9 mouse cellular contexts compared by ENCODE assay signal in the genomic region with DNA sequence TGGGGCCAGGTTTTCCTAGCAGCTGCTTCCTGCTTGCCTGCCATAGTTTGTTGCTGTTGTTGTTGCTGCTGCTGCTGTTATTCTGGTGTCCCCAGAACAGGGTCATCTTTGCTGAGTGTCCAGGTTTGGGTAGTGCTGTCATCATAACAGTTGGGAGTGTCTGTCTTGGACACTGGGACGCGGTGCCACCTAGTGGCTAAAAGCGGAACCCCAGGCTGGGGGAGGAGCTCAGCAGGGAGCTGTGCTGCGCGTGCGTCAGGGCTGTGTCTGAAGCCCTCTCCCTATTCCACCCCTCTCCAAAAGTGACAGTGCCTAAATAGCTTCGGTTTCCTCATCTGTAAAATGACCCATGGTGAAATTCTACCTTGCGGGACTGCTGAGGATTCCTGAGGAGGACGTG. TPM values are rescaled to one million over a fixed set of nuclear protein-coding genes. Genes with fewer than 3 reads are reported as not detected.
DNase-seq lines count a peak whose midpoint lies in the region; ATAC-seq and TF ChIP-seq lines count a peak whose summit lies in the region.
"Had no signal": no experiment of that assay in that cellular context is flagged by ENCODE, and none has a peak within 500 bp of the region (broad histone marks: within the 10 kb centered on the region; RNA-seq: fewer than 3 reads in every experiment).

No protein-coding gene starts in this region.

- H3K4me1 ChIP-seq in G1E (ENCODE audit: insufficient read depth, low read depth, low read length): peaks cover 44% of the 10 kb centered on the region
- peaks cover 14% of the 10 kb centered on the region for H3K4me1 ChIP-seq in forebrain, postnatal 0 days (ENCODE audit: insufficient read depth)
- H3K4me1 ChIP-seq in lung, adult 2 months (ENCODE audit: control insufficient read depth, insufficient read depth, low read length): peaks cover 4% of the 10 kb centered on the region
- peaks cover 29% of the 10 kb centered on the region for H3K4me1 ChIP-seq in neural tube, embryonic 15.5 days

- no peaks in the 10 kb centered on the region for H3K9me3 ChIP-seq in G1E (replicated peaks)
- no peaks in the 10 kb centered on the region for H3K9me3 ChIP-seq in forebrain, postnatal 0 days (ENCODE audit: low read length)
- no peaks in the 10 kb centered on the region for H3K9me3 ChIP-seq in neural tube, embryonic 15.5 days (replicated peaks)

- 10% methylated on average over 9 of the region's 9 CpGs for WGBS in forebrain, postnatal 0 days
- 10% methylated on average over 9 of the region's 9 CpGs for WGBS in lung, adult 2 months
- 16% methylated on average over 9 of the region's 9 CpGs for WGBS in neural tube, embryonic 15.5 days

- peak; percentile 77 for ATAC-seq in G1E (ENCODE audit: extremely low read depth, insufficient number of reproducible peaks, low FRiP score, poor library complexity, severe bottlenecking)
- peak; percentile 70 for ATAC-seq in forebrain, postnatal 0 days
- ATAC-seq in neural tube, embryonic 15.5 days (ENCODE audit: low FRiP score): peak; percentile 53

- DNase-seq in G1E (ENCODE audit: low spot score): peak; percentile 75
- peak; percentile 94 to 99 for DNase-seq in cerebellum, adult 18-20 months
- peak; percentile 93 for DNase-seq in forebrain, postnatal 0 days
- DNase-seq in heart, postnatal 4 days: peak; percentile 99
- DNase-seq in layer of hippocampus, adult 8-10 months (ENCODE audit: low spot score in 2 of 2): peak; percentile 91 to 97
- DNase-seq in lung, adult 2 months: peak; percentile 98
- DNase-seq in testis, postnatal 10 days (ENCODE audit: low spot score): peak; percentile 99

- H3K4me2 ChIP-seq in forebrain, postnatal 0 days (ENCODE audit: low read depth): peak overlapping the region; percentile 17
- H3K4me2 ChIP-seq in neural tube, embryonic 15.5 days: no peak overlapping the region

- peaks cover 18% of the 10 kb centered on the region for H3K27me3 ChIP-seq in G1E (ENCODE audit: insufficient read depth, low read length)
- H3K27me3 ChIP-seq in forebrain, postnatal 0 days (ENCODE audit: insufficient read depth, low read length): no peaks in the 10 kb centered on the region
- peaks cover 5% of the 10 kb centered on the region; the same call in 1 of the 2 replicates for H3K27me3 ChIP-seq in neural tube, embryonic 15.5 days (replicated peaks)

- H3K9ac ChIP-seq in forebrain, postnatal 0 days: no peak overlapping the region
- H3K9ac ChIP-seq in neural tube, embryonic 15.5 days (replicated peaks): no peak overlapping the region

- TF ChIP-seq POLR2A in lung, adult 2 months (IDR thresholded peaks at IDR 0.05; ENCODE audit: borderline replicate concordance, extremely low read depth, low read depth, low read length): no peak

- peak overlapping the region; percentile 87 for H3K27ac ChIP-seq in forebrain, postnatal 0 days (ENCODE audit: low read depth, low read length)
- H3K27ac ChIP-seq in neural tube, embryonic 15.5 days (replicated peaks): peak overlapping the region; percentile 69
- H3K27ac ChIP-seq: macrophage had no signal

- peak; percentile 98 for TF ChIP-seq CTCF in G1E (IDR thresholded peaks at IDR 0.05; ENCODE audit: low read depth, low read length)
- peak; percentile 96 for TF ChIP-seq CTCF in forebrain, postnatal 0 days (IDR thresholded peaks at IDR 0.05; ENCODE audit: low read depth)
- TF ChIP-seq CTCF in lung, adult 2 months (IDR thresholded peaks at IDR 0.05; ENCODE audit: insufficient read depth, low read length): peak; percentile 92

- peaks cover 4% of the 10 kb centered on the region for H3K36me3 ChIP-seq in G1E (replicated peaks)
- H3K36me3 ChIP-seq in forebrain, postnatal 0 days (ENCODE audit: insufficient read depth): no peaks in the 10 kb centered on the region
- H3K36me3 ChIP-seq in neural tube, embryonic 15.5 days: no peaks in the 10 kb centered on the region

- peak overlapping the region; percentile 33; the same call in 1 of the 2 replicates for H3K4me3 ChIP-seq in G1E (ENCODE audit: low read depth, low read length)
- no peak overlapping the region for H3K4me3 ChIP-seq in forebrain, postnatal 0 days (ENCODE audit: low read depth, low read length)
- no peak overlapping the region for H3K4me3 ChIP-seq in lung, adult 2 months (replicated peaks; ENCODE audit: extremely low read depth, low read depth, low read length)
- no peak overlapping the region for H3K4me3 ChIP-seq in neural tube, embryonic 15.5 days (replicated peaks)

RNA-seq across cellular contexts. Expression of gene Dand5, which starts 7.1 kb away (rescaled TPM):
- 7.1 and 7.7 TPM in 2 replicates for total RNA-seq in G1E (2014; fragmentation: Nextera tagmentation)
- 1.8 and 2.2 TPM in 2 replicates for total RNA-seq in G1E (2017)
- 1.4 and 2.1 TPM in 2 replicates for polyA plus RNA-seq in G1E (2012)
- total RNA-seq in forebrain, postnatal 0 days (2014; rRNA removed): 4.7 and 6.9 TPM in 2 replicates
- 8.2 and 10.0 TPM in 2 replicates for polyA plus RNA-seq in forebrain, postnatal 0 days (2015; fragmentation: Nextera tagmentation; extraction: Ambion mirVana)
- 1 to 10 TPM; 3.4 to 3.6 TPM for total RNA-seq in heart, postnatal 4 days (2021)
- total RNA-seq in layer of hippocampus, adult 8-10 months (2022): 10 to 100 TPM in 1 of 4 experiments, 1 to 10 TPM in 3; 8.4 to 10.5 (median 8.9) TPM
- 2.5 and 2.9 TPM in 2 replicates for polyA plus RNA-seq in lung, adult 2 months (2012; rRNA removed)
- polyA plus RNA-seq in neural tube, embryonic 15.5 days (2015; fragmentation: Nextera tagmentation; extraction: Ambion mirVana): 15.7 and 17.2 TPM in 2 replicates

RNA-seq across cellular contexts. Expression of gene Nfix, which starts 15.4 kb away (rescaled TPM):
- total RNA-seq in G1E (2014; fragmentation: Nextera tagmentation) (30.0 and 34.0 TPM in 2 replicates), G1E (2017) (2.7 and 4.3 TPM in 2 replicates)
- polyA plus RNA-seq in G1E (2012): 14.3 and 16.2 TPM in 2 replicates
- total RNA-seq in forebrain, postnatal 0 days (2014; rRNA removed): 111 and 116 TPM in 2 replicates
- 347 and 376 TPM in 2 replicates for polyA plus RNA-seq in forebrain, postnatal 0 days (2015; fragmentation: Nextera tagmentation; extraction: Ambion mirVana)
- total RNA-seq in heart, postnatal 4 days (2021): 100 to 1,000 TPM; 189 to 211 TPM
- total RNA-seq in layer of hippocampus, adult 8-10 months (2022): 100 to 1,000 TPM; 453 to 552 (median 494) TPM
- 80.1 and 96.2 TPM in 2 replicates for polyA plus RNA-seq in lung, adult 2 months (2012; rRNA removed)
- polyA plus RNA-seq in neural tube, embryonic 15.5 days (2015; fragmentation: Nextera tagmentation; extraction: Ambion mirVana): 60.3 and 70.5 TPM in 2 replicates

RNA-seq across cellular contexts. Expression of gene Gadd45gip1, which starts 15.8 kb away (rescaled TPM):
- total RNA-seq in G1E (2014; fragmentation: Nextera tagmentation) (10.0 and 13.0 TPM in 2 replicates), G1E (2017) (20.4 and 20.9 TPM in 2 replicates)
- polyA plus RNA-seq in G1E (2012): 79.7 and 93.0 TPM in 2 replicates
- 24.7 and 28.7 TPM in 2 replicates for total RNA-seq in forebrain, postnatal 0 days (2014; rRNA removed)
- polyA plus RNA-seq in forebrain, postnatal 0 days (2015; fragmentation: Nextera tagmentation; extraction: Ambion mirVana): 36.7 and 40.8 TPM in 2 replicates
- total RNA-seq in heart, postnatal 4 days (2021): 10 to 100 TPM; 24.2 to 26.2 TPM
- total RNA-seq in layer of hippocampus, adult 8-10 months (2022): 10 to 100 TPM; 21.6 to 27.7 (median 23.3) TPM
- 21.3 and 31.7 TPM in 2 replicates for polyA plus RNA-seq in lung, adult 2 months (2012; rRNA removed)
- 44.3 and 45.1 TPM in 2 replicates for polyA plus RNA-seq in neural tube, embryonic 15.5 days (2015; fragmentation: Nextera tagmentation; extraction: Ambion mirVana)

RNA-seq across cellular contexts. Expression of gene Rad23a, which starts 24.9 kb away (rescaled TPM):
- total RNA-seq in G1E (2014; fragmentation: Nextera tagmentation): 116 and 121 TPM in 2 replicates
- total RNA-seq in G1E (2017): 38.7 and 39.2 TPM in 2 replicates
- polyA plus RNA-seq in G1E (2012): 414 and 672 TPM in 2 replicates
- 32.2 and 55.3 TPM in 2 replicates for total RNA-seq in forebrain, postnatal 0 days (2014; rRNA removed)
- polyA plus RNA-seq in forebrain, postnatal 0 days (2015; fragmentation: Nextera tagmentation; extraction: Ambion mirVana): 63.5 and 77.4 TPM in 2 replicates
- 10 to 100 TPM; 90.9 to 91.8 TPM for total RNA-seq in heart, postnatal 4 days (2021)
- 10 to 100 TPM; 66.4 to 76.2 (median 70.5) TPM for total RNA-seq in layer of hippocampus, adult 8-10 months (2022)
- 72.6 and 75.9 TPM in 2 replicates for polyA plus RNA-seq in lung, adult 2 months (2012; rRNA removed)
- polyA plus RNA-seq in neural tube, embryonic 15.5 days (2015; fragmentation: Nextera tagmentation; extraction: Ambion mirVana): 71.3 and 98.0 TPM in 2 replicates

RNA-seq across cellular contexts. Expression of gene Calr, which starts 31.2 kb away (rescaled TPM):
- 406 and 435 TPM in 2 replicates for total RNA-seq in G1E (2014; fragmentation: Nextera tagmentation)
- 831 and 954 TPM in 2 replicates for total RNA-seq in G1E (2017)
- polyA plus RNA-seq in G1E (2012): 248 and 253 TPM in 2 replicates
- total RNA-seq in forebrain, postnatal 0 days (2014; rRNA removed): 470 and 505 TPM in 2 replicates
- 354 and 405 TPM in 2 replicates for polyA plus RNA-seq in forebrain, postnatal 0 days (2015; fragmentation: Nextera tagmentation; extraction: Ambion mirVana)
- total RNA-seq in heart, postnatal 4 days (2021): 100 to 1,000 TPM; 320 to 358 TPM
- 100 to 1,000 TPM; 399 to 630 (median 506) TPM for total RNA-seq in layer of hippocampus, adult 8-10 months (2022)
- polyA plus RNA-seq in lung, adult 2 months (2012; rRNA removed): 152 and 189 TPM in 2 replicates
- 730 and 802 TPM in 2 replicates for polyA plus RNA-seq in neural tube, embryonic 15.5 days (2015; fragmentation: Nextera tagmentation; extraction: Ambion mirVana)
